In the genomic region with DNA sequence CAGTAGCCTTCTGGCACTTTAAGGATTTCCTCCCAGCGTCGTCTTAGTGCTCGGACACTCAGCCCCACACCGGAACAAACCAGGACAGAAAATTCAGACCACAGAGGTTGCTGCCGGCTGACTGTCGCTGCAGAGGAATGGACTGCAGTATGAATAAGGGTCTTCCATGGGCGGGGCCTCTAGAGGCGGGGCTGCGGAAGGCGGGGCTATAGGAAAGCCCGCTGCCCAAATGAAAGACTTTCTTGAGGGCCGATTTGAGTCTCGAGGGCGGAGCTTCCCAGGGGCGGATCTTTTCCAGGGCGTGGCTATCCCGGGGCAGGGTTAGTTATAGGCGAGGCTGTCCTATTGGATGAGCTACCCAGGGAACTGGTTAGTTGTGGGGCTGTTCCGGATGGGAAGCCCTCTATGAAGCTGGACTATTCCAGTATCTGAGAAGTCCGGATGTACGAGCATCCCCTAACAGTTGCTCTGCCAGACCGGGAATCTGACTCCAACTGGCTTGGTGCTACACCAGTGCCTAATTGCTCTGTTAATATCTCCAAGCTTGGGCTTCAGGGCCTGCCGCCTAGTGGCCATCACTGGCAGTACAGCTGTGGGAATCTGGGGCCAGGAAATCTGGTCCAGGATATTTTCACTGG, we compare ENCODE assay signal across 8 mouse cellular contexts. TPM values are rescaled to one million over a fixed set of nuclear protein-coding genes. Genes with fewer than 3 reads are reported as not detected.
DNase-seq lines count a peak whose midpoint lies in the region; ATAC-seq and TF ChIP-seq lines count a peak whose summit lies in the region.

Tcaf2 (minus strand) TSS at position 343 of the 638 bp plus-strand sequence.

- in situ Hi-C loops in CH12.LX (cut with MboI; ENCODE audit: low pct_ligation_motif_present, low pct_unique_long_range_greater_than_20kb, low sequenced_read_pairs), result no loop called here

- no peak within 1 kb of the TSS for H3K4me3 ChIP-seq in CH12.LX (replicated peaks in 1 of 3; ENCODE audit: low read depth in 2 of 3, low read length in 2 of 3, poor library complexity in 1 of 3)
- H3K4me3 ChIP-seq in forebrain, embryonic 11.5 days (ENCODE audit: low read depth, low read length), result peak within 1 kb of the TSS; percentile 30
- peak within 1 kb of the TSS; percentile 50 to 60 for H3K4me3 ChIP-seq in heart, embryonic 14.5 days (ENCODE audit: control insufficient read depth in 1 of 2, insufficient read depth in 1 of 2, low read depth in 1 of 2, low read length in 2 of 2)
- peak within 1 kb of the TSS; percentile 38 for H3K4me3 ChIP-seq in liver, embryonic 11.5 days (ENCODE audit: low read depth, low read length)
- peak within 1 kb of the TSS; percentile 53 for H3K4me3 ChIP-seq in stomach, postnatal 0 days (ENCODE audit: low read depth, low read length)

- DNase-seq in CH12.LX (ENCODE audit: extremely low read depth), result peak; percentile 35
- peak; percentile 60 for DNase-seq in c-Kit-positive CD71-positive TER-119-negative erythroid progenitor cells, embryonic 14.5 days (ENCODE audit: low read depth)
- DNase-seq in forebrain, embryonic 11.5 days (ENCODE audit: low spot score), result peak; percentile 93
- peak; percentile 94 for DNase-seq in kidney, postnatal 10 days
- peak; percentile 82 for DNase-seq in liver, embryonic 11.5 days (ENCODE audit: low spot score)
- peak; percentile 88 for DNase-seq in neural tube, embryonic 10.5 days (ENCODE audit: extremely low spot score, low spot score)
- peak; percentile 92 for DNase-seq in stomach, postnatal 0 days (ENCODE audit: low spot score)

- H3K79me2 ChIP-seq in CH12.LX (replicated peaks; ENCODE audit: control insufficient read depth, extremely low read depth, insufficient read depth, poor library complexity, severe bottlenecking), result no peaks in the 10 kb centered on the region

- TF ChIP-seq POLR2A in CH12.LX (IDR thresholded peaks at IDR 0.05; ENCODE audit: low read depth, low read length), result no peak

- no peak; the same call in none of the 2 replicates for TF ChIP-seq RAD21 in CH12.LX (IDR thresholded peaks at IDR 0.05; ENCODE audit: low read depth, low read length)

- no peaks in the 10 kb centered on the region for H3K27me3 ChIP-seq in CH12.LX (replicated peaks)
- H3K27me3 ChIP-seq in forebrain, embryonic 11.5 days (ENCODE audit: control insufficient read depth, insufficient read depth, low read length), result no peaks in the 10 kb centered on the region
- H3K27me3 ChIP-seq in heart, embryonic 14.5 days (ENCODE audit: control insufficient read depth, insufficient read depth, low read length), result no peaks in the 10 kb centered on the region
- no peaks in the 10 kb centered on the region for H3K27me3 ChIP-seq in liver, embryonic 11.5 days (replicated peaks; ENCODE audit: control insufficient read depth, insufficient read depth, low read length)
- no peaks in the 10 kb centered on the region for H3K27me3 ChIP-seq in stomach, postnatal 0 days (ENCODE audit: control insufficient read depth, insufficient read depth, low read length)

- TF ChIP-seq EP300 in CH12.LX (IDR thresholded peaks at IDR 0.05; ENCODE audit: low read length), result no peak
- no peak for TF ChIP-seq EP300 in stomach, postnatal 0 days (optimal IDR thresholded peaks at IDR 0.05)

- no peak within 1 kb of the TSS for H3K9ac ChIP-seq in CH12.LX (ENCODE audit: insufficient read depth, low read depth)
- H3K9ac ChIP-seq in forebrain, embryonic 11.5 days (ENCODE audit: low read length), result peak within 1 kb of the TSS; percentile 23
- peak within 1 kb of the TSS; percentile 54 for H3K9ac ChIP-seq in heart, embryonic 14.5 days (ENCODE audit: low read length)
- no peak within 1 kb of the TSS for H3K9ac ChIP-seq in liver, embryonic 11.5 days (ENCODE audit: low read depth, low read length)
- H3K9ac ChIP-seq in stomach, postnatal 0 days (ENCODE audit: low read length), result peak within 1 kb of the TSS; percentile 47

- no peak within 1 kb of the TSS for H3K4me2 ChIP-seq in CH12.LX (ENCODE audit: insufficient read depth, low read depth, poor library complexity, severe bottlenecking)
- H3K4me2 ChIP-seq in forebrain, embryonic 11.5 days (ENCODE audit: low read depth, low read length, severe bottlenecking), result peak within 1 kb of the TSS; percentile 51
- H3K4me2 ChIP-seq in heart, embryonic 14.5 days (ENCODE audit: low read length), result peak within 1 kb of the TSS; percentile 78
- H3K4me2 ChIP-seq in liver, embryonic 11.5 days, result peak within 1 kb of the TSS; percentile 62
- H3K4me2 ChIP-seq in stomach, postnatal 0 days (replicated peaks; ENCODE audit: low read depth), result peak within 1 kb of the TSS; percentile 65

- WGBS in forebrain, embryonic 11.5 days, result 0% methylated on average over 23 of the region's 23 CpGs
- 1% methylated on average over 23 of the region's 23 CpGs for WGBS in heart, embryonic 14.5 days
- under 1% methylated on average over 23 of the region's 23 CpGs for WGBS in liver, embryonic 11.5 days
- WGBS in stomach, postnatal 0 days, result under 1% methylated on average over 21 of the region's 23 CpGs

- TF ChIP-seq CTCF in CH12.LX (conservative IDR thresholded peaks at IDR 0.05 in 1 of 2, IDR thresholded peaks at IDR 0.05 in 1 of 2; ENCODE audit: low read depth in 2 of 2, low read length in 2 of 2), result peak; percentile 68 to 88
- TF ChIP-seq CTCF in stomach, postnatal 0 days (IDR thresholded peaks at IDR 0.05; ENCODE audit: low read depth), result peak; percentile 94

- dilution Hi-C loops in CH12.LX (cut with MboI; ENCODE audit: extremely low pct_ligation_motif_present, extremely low pct_unique_long_range_greater_than_20kb, low sequenced_read_pairs), result no loop called here

- H3K4me1 ChIP-seq in CH12.LX (ENCODE audit: control insufficient read depth in 1 of 2, insufficient read depth in 2 of 2), result no peaks in the 10 kb centered on the region
- H3K4me1 ChIP-seq in forebrain, embryonic 11.5 days (replicated peaks; ENCODE audit: control insufficient read depth, insufficient read depth, low read length), result no peaks in the 10 kb centered on the region
- no peaks in the 10 kb centered on the region; a peak in 1 of 4 replicates for H3K4me1 ChIP-seq in heart, embryonic 14.5 days (ENCODE audit: control insufficient read depth in 2 of 2, insufficient read depth in 2 of 2, low read length in 2 of 2)
- no peaks in the 10 kb centered on the region for H3K4me1 ChIP-seq in liver, embryonic 11.5 days (replicated peaks; ENCODE audit: control insufficient read depth, insufficient read depth, low read length)
- no peaks in the 10 kb centered on the region for H3K4me1 ChIP-seq in stomach, postnatal 0 days (replicated peaks; ENCODE audit: control insufficient read depth, insufficient read depth)

- no peaks in the 10 kb centered on the region for H3K9me3 ChIP-seq in CH12.LX (replicated peaks; ENCODE audit: low read length)
- no peaks in the 10 kb centered on the region for H3K9me3 ChIP-seq in forebrain, embryonic 11.5 days (ENCODE audit: control insufficient read depth, low read length)
- H3K9me3 ChIP-seq in heart, embryonic 14.5 days (ENCODE audit: control insufficient read depth, low read length), result no peaks in the 10 kb centered on the region
- H3K9me3 ChIP-seq in liver, embryonic 11.5 days (ENCODE audit: control insufficient read depth, low read length), result no peaks in the 10 kb centered on the region
- H3K9me3 ChIP-seq in stomach, postnatal 0 days (ENCODE audit: control insufficient read depth, low read length), result no peaks in the 10 kb centered on the region

- no peaks in the 10 kb centered on the region for H3K36me3 ChIP-seq in CH12.LX (replicated peaks in 1 of 2; ENCODE audit: control insufficient read depth in 1 of 2, insufficient read depth in 1 of 2, low read length in 1 of 2)
- H3K36me3 ChIP-seq in forebrain, embryonic 11.5 days (ENCODE audit: control insufficient read depth, insufficient read depth, low read length), result no peaks in the 10 kb centered on the region
- H3K36me3 ChIP-seq in heart, embryonic 14.5 days (ENCODE audit: control insufficient read depth, insufficient read depth, low read length), result no peaks in the 10 kb centered on the region
- H3K36me3 ChIP-seq in liver, embryonic 11.5 days (ENCODE audit: control insufficient read depth, insufficient read depth, low read length), result no peaks in the 10 kb centered on the region
- H3K36me3 ChIP-seq in stomach, postnatal 0 days (ENCODE audit: control insufficient read depth, insufficient read depth, low read length), result no peaks in the 10 kb centered on the region

- H3K27ac ChIP-seq in CH12.LX (ENCODE audit: insufficient read depth, low read depth), result no peak within 1 kb of the TSS
- no peak within 1 kb of the TSS for H3K27ac ChIP-seq in forebrain, embryonic 11.5 days (ENCODE audit: low read depth, low read length)
- H3K27ac ChIP-seq in heart, embryonic 14.5 days (replicated peaks in 1 of 2; ENCODE audit: control insufficient read depth in 1 of 2, insufficient read depth in 1 of 2, low read depth in 2 of 2, low read length in 2 of 2), result no peak within 1 kb of the TSS
- no peak within 1 kb of the TSS for H3K27ac ChIP-seq in liver, embryonic 11.5 days (ENCODE audit: low read depth, low read length)
- peak within 1 kb of the TSS; percentile 61; the same call in 1 of the 2 replicates for H3K27ac ChIP-seq in stomach, postnatal 0 days (replicated peaks)

- ATAC-seq in forebrain, embryonic 11.5 days (replicated peaks; ENCODE audit: low FRiP score), result peak; percentile 99
- ATAC-seq in heart, embryonic 14.5 days (ENCODE audit: insufficient number of reproducible peaks, insufficient read depth, low FRiP score, low read depth), result peak; percentile 97
- ATAC-seq in liver, embryonic 11.5 days (replicated peaks; ENCODE audit: low FRiP score), result peak; percentile 96
- peak; percentile 100 for ATAC-seq in stomach, postnatal 0 days (ENCODE audit: low FRiP score, low TSS enrichment)

TF ChIP-seq in CH12.LX, 34 proteins besides CTCF, POLR2A, EP300 and RAD21:
- TF ChIP-seq SMC3 (IDR thresholded peaks at IDR 0.05; ENCODE audit: low read depth, low read length) (peak; percentile 40), HCFC1 (IDR thresholded peaks at IDR 0.05; ENCODE audit: low read depth, low read length) (no peak), PAX5 (IDR thresholded peaks at IDR 0.05; ENCODE audit: low read length) (no peak), NELFE (IDR thresholded peaks at IDR 0.05; ENCODE audit: low read depth, low read length) (no peak), MYC (IDR thresholded peaks at IDR 0.05; ENCODE audit: low read depth, low read length) (no peak)
TF ChIP-seq in CH12.LX: peak in this region for 1.

RNA-seq across cellular contexts. Expression of gene Tcaf2, which starts in this region (rescaled TPM):
- total RNA-seq in CH12.LX (2012; rRNA removed), result not detected in 2 replicates
- not detected in 2 replicates for total RNA-seq in CH12.LX (2014; rRNA removed)
- polyA plus RNA-seq in CH12.LX (2012; ENCODE audit: insufficient read length, low read depth), result not detected in 2 replicates
- 1.4 and 2.1 TPM in 2 replicates for polyA plus RNA-seq in forebrain, embryonic 11.5 days (2014; fragmentation: Nextera tagmentation; extraction: Ambion mirVana)
- 1.4 and 1.6 TPM in 2 replicates for polyA plus RNA-seq in heart, embryonic 14.5 days (2014; fragmentation: Nextera tagmentation; extraction: Ambion mirVana)
- 0.29 and 0.55 TPM in 2 replicates for polyA plus RNA-seq in liver, embryonic 11.5 days (2014; fragmentation: Nextera tagmentation; extraction: Ambion mirVana)
- polyA plus RNA-seq in stomach, postnatal 0 days (2015; fragmentation: Nextera tagmentation; extraction: Ambion mirVana), result 10.0 and 11.5 TPM in 2 replicates

Comparison
In these comparisons a context has a peak if more than half of its experiments do, and no peak if none do; other contexts are left out.
1. Peak in DNase-seq in CH12.LX; RNA of the gene not detected or under 1 TPM.
2. Peak in DNase-seq, ATAC-seq, H3K4me3 ChIP-seq and H3K4me2 ChIP-seq in liver, embryonic 11.5 days; RNA of the gene not detected or under 1 TPM.
3. DNase-seq: peak in every context shown above with its lines; median percentile 94 in kidney, postnatal 10 days; 93 in forebrain, embryonic 11.5 days; 92 in stomach, postnatal 0 days; 88 in neural tube, embryonic 10.5 days; 82 in liver, embryonic 11.5 days; 60 in c-Kit-positive CD71-positive TER-119-negative erythroid progenitor cells, embryonic 14.5 days; 35 in CH12.LX.
4. H3K4me3 ChIP-seq: peak in forebrain, embryonic 11.5 days (single experiment), heart, embryonic 14.5 days (2 of 2) and stomach, postnatal 0 days (single experiment); none in CH12.LX (0 of 3).
5. H3K9ac ChIP-seq: peak in forebrain, embryonic 11.5 days (single experiment), heart, embryonic 14.5 days (single experiment) and stomach, postnatal 0 days (single experiment); none in CH12.LX (single experiment) and liver, embryonic 11.5 days (single experiment).
6. Peak in every context shown above with its lines, with median percentiles within 50 percentile points of each other: ATAC-seq.